Mouse (Mus musculus): ENCODE results near the gene 9930111J21Rik2.
"Not testable (repeated sequence)": the region's sequence is repeated elsewhere in the genome, so short reads cannot be mapped to it uniquely, and the experiment has no call there.

The 9930111J21Rik2 gene

DNA sequence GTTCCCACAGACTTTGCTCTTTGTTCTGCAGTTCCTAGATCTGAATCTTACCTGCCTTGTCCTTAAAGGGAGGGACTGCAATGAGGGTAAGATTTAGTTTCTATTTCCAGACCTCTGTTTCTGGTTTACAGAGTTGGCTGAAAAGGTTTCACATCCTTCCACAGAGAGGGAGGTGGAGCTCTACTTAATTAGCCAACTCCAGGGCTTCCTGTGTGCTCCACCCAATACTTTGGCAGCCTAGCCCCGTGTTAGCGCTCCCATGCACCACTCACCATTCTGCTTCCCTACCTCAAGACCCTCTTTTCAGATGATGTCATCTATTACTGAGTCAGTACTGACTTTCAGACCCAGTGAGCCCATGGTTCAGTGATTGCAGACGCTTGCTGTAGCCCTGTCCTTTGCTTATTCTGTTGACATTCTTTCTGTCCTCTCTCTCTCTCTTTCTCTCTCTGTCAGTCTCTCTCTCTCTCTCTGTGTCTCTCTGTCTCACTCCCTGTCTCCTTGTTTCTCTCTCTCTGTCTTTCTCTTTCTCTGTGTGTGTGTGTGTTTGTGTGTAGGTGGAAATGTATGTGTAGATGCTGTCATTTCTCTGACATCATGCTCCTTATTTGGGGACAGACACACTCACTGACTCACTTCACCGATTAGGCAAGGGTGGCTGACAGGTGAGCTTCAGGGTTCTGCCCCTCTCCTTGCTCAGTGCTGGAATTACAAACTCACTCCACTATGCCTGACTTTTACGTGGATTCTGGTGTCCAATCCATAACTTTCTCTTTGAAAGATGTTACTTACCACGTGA, at the start of gene 9930111J21Rik2:
TSS of gene 9930111J21Rik2 (minus strand) at position 150 of the 799 bp plus-strand sequence.
- DNase-seq (ENCODE audit: low spot score) = not testable (repeated sequence)

DNA sequence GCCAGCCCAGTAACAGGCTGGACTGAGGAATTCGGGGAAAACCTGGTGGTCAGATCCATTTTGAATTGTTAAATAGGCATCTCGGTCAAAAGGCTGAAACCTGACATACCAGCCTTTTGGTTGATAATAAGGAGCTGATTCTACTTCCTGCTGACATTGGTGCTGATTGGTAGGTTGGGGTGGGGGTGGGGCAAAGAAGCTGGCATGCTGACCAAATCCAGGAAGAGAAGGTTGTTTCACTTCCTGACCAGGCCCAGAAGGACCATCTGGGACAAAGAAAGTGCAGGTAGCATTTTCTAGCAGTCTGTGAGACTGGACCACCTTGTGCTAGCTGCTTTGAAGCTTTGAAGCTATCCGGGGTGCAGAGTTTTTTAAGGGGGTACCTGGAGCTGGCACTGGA, 49.4 kb upstream of the 9930111J21Rik2 start:
- no peak for DNase-seq (ENCODE audit: low spot score)

DNA sequence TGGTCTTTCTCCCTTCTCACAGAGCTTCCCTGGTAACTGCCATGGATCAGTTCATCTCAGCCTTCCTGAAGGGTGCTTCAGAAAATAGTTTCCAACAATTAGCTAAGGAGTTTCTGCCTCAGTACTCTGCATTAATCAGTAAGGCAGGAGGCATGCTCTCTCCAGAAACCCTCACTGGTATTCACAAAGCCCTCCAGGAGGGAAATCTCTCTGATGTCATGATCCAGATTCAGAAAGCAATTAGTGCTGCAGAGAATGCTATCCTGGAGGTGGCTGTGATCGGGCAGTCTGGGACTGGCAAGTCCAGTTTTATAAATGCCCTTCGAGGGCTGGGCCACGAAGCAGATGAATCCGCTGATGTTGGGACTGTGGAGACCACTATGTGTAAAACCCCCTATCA, 44.3 kb upstream of the 9930111J21Rik2 start:
- DNase-seq (ENCODE audit: low spot score) = no peak

DNA sequence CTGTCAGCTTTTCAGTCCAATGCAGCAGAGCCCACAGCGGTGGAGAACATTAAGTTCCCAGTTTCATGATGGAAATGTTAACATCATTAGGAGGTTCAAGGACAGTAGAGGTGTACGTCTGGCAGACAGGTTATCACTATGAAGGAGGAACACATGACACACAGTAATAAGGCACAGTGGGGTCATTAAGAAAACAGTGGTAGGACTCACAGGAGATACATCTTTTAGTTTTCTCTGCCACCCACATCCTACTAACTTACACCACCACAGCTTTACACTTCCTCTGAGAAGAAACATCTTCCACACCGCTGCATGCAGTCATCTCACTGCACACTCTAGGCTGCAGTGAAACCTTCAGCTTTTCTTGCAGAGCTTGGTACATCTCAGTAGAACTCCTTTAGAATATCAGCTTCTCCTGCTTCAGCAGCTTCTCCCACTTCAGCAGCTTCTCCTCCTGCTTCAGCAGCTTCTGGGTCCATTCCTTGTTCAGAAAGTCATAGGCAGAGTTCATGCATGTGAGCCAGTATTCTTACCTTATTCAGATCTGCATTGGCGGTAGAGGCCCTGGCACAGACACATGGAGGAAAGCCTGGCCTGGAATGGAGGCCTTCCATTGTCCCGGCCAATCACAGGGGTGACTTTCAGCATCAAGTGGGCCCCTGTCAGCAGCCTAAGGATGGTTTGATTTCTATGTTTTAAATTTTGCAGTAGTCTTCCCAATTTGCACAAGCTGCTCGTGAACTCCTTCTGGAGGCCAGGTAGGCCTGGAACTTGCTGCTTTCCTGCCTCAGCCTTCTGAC, 43.0 kb upstream of the 9930111J21Rik2 start:
- no peak for DNase-seq (ENCODE audit: low spot score)

DNA sequence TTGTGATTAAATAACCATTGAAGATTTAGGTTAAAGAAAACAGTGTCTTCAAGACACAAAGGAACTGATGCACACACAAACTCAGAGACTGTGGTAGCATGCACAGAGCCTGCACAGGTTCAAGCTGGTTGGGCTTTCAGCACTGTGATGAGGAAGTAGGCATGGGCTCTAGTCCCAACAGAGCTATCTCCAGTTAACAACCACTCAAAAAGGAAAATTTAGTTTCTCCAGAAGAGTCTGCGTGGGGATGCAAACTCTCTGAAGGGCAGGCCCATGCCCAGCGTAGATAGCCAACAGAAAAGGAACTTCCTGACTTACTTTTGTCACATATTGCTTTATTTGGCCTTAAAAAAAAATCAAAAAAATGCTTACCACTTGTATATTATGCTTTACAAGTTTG, 41.7 kb upstream of the 9930111J21Rik2 start:
- DNase-seq (ENCODE audit: low spot score) = no peak

DNA sequence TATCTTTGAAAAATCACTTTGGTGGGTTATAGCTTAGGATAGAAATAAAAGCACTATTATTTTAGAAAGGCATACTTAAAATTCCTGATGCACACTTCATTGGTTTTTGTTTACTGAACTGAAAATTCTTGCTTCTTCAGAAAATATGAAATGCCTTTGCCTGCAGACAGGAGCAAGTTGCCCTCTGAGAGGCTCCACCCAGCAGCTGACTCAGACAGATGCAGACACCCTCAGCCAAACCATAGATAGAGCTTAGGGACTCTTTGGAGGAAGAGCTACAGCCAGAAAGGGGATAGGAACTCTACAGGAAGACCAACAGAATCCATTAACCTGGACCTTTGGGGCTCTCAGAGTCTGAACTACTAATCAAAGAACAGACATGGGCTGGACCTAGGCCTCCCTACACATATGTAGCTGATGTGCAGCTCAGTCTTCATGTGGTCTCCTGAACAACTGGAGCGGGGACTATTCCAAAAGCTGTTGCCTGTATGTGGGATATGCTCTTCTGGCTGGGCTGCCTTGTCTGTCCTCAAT, 41.1 kb upstream of the 9930111J21Rik2 start:
- no peak for DNase-seq (ENCODE audit: low spot score)

DNA sequence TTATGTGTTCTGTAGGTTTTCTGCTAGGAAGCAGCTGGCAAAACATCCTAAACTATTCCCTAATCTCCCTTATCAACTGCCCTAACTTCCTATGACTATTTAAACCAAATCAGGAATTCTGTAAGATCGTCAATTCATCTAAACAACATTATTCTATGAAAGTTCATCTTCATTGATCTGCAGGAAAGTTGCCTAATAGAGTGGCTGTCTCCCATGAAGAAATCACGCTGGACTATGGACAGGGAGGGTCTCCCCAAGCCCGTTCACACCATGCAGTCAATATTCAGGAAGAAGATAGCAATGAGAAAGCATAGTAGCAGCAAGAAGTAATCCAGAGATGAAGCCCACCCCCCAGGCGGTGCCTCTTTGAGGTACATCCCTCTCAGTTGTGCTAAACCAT, 40.1 kb upstream of the 9930111J21Rik2 start:
- no peak for DNase-seq (ENCODE audit: low spot score)

DNA sequence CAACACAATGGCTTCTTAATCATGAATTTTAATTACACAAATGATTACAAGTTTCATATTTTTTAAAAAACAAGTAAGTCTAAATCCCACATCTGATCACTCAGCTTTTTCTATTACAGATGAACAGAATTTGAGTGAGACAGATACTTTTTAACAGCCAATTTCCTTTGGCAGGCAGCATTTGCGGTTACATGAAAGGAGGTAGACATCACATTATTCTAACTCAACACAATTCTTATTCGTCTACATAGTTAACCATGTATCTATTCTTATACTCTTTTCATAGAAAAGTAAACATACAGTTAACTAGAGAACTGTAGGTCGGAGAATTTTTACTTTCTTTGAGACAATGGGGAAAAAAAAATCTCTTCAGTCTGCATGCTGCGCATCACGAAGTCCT, 39.5 kb upstream of the 9930111J21Rik2 start:
- no peak for DNase-seq (ENCODE audit: low spot score)

DNA sequence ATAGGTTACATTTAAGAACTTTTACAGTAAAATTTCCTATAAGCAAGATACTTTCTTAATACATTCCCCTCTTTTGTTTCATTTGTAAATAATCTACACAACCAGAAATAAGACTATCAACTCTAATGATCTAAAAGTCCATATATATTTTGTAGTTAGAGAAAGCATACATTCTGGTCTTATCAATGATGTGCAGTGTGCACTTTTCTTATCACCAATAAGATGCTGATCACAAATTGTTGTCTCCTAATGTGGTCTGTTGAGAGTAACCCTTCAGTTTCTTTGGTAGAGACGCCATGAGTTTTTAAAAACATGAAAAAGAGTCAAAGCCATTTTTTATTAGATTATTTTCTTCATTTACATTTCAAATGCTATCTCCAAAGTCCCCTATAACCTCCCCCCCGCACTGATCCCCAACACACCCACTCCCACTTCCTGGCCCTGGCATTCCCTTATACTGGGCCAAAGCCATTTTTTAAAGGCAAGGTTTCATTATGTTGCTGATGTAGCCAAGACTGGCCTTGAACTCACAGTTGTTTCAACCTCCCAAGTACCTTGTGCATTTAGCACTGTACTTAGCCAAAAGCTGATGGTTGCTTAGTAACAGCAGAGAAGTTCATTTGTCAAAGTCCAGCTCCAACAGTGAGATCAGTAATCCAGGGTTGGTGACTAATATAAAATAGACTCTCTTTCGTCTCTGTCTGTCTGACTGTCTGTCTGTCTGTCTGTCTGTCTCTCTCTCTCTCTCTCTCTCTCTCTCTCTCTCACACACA, 38.9 kb upstream of the 9930111J21Rik2 start:
- DNase-seq (ENCODE audit: low spot score) = no peak

DNA sequence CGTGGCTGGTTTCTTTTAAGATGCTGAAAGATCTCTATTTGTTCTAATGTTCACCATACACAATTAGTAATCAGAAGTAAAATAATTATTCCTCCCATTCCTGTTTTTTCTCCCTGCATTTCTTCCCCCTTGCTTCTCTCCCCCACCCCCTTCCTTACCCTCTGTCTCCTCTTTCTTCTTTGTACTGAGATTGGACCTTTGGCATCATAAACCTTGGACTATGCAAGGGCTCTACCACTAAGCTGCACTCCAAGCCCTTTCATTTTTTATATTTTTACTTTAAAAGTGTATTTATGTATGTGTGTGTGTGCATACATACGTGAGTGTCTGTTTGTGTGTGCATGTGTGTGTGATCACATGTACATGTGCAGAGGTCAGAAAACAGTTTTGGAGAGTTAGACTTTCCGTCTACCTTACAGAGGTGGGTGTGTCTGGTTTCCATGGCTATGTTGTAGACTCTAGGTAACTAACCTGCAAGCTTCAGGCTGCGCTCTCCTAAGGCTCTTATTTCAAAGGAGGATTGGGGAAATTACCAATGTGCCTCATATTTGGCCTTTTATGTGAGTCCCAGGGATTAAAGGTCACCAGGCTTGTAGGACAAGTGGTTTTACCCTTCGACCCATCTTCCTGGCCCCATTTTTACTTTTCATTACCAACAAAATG, 38.1 kb upstream of the 9930111J21Rik2 start:
- DNase-seq (ENCODE audit: low spot score) = no peak

DNA sequence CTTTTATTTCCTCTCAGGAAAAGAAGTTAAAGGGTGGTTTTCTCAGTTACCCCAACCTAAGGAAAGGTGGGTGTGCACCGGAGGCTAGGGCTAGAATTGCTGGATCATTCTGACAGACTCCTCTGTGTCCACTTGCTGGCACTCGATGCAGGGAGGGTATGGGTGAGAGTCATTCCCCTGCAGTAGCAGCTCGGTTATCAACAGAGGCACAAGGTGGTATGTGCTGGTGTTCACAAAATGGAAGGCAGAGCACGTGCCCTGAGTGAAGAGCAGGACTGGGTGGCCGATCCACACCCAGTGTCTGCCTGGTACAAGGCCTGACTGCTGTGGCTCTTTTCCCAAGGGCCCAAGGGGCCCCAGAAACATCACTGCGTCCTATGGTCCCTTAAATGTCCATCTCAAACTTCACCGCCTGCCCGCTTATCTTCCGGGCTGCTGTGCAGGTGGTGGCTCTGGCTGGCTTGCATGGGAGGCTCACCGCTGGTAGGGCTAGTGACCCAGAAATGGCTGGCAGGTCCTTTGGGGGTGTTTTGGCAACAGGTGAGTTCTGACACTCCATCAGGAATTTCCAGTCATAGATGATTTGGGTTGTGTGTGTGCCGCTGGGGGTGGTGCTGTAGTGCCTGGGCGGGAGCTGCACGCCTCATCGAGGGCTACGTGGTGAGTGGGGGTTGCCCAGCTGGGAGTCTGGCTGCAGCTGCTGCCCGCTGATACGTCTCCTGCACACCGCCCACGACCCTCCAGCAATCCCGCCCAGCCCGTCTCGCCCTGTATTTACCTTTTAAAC, 37.0 kb upstream of the 9930111J21Rik2 start:
- DNase-seq (ENCODE audit: low spot score) = peak; percentile 34

DNA sequence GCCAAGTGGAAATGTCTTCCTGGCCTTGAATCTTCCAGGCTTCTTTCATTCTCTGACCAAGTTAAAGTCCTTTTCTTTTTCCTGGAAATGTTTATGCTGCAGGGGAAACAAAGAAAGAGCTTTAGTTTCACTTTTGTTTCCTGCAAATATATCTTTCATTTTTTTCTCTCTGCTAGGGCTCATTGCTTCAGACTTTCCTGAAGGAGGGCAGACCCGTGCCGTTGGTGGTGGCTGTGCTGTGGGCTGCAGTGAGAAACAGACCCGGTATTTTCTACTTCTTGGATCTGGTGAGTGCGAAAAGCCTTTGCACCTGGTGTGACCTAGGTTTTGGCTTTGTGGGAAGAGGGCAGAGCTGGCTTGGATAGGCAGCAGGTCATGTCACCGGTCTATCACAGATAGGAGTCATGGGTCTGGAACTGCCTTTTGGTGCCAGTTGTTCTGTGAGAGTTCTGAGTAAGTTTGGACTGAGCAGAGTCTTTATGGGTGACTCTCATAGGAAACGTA, 35.9 kb upstream of the 9930111J21Rik2 start:
- no peak for DNase-seq (ENCODE audit: low spot score)

DNA sequence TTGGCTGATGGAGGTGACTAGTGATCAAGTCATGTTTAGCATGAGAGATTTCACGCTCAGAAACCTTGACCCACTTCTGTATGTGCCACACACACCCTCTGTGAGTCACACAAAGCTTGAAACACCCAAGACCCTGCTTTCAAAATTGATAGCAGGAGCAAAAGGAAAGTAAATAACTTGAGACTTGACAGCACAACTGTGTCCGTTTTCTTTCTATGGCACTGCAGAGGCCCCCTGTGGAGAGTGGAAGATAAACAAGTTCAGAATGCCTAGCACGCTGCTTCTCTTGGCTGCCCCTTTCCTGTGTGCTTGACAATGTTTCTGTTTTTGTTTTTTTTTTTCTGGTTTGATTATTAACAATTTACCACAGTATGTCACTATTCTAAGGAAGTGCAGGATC, 33.8 kb upstream of the 9930111J21Rik2 start:
- DNase-seq (ENCODE audit: low spot score) = no peak

DNA sequence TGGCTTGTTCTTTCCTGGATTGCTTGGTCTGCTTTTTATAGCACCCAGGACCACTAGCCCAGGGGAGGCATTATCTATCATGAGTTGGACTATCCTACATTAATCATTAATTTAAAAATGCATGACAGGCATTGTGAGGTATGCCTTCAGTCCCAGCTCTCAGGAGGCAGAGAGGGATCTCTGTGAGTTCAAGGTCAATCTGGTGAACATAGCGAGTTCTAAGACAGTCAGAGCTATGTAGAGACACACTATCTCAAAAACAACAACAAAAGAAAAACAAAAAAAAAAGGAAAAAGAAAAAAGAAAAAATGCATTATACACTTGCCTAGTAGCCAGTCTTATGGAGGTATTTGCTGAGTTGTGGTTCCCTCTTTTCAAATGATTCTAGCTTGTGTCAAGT, 33.3 kb upstream of the 9930111J21Rik2 start:
- no peak for DNase-seq (ENCODE audit: low spot score)

DNA sequence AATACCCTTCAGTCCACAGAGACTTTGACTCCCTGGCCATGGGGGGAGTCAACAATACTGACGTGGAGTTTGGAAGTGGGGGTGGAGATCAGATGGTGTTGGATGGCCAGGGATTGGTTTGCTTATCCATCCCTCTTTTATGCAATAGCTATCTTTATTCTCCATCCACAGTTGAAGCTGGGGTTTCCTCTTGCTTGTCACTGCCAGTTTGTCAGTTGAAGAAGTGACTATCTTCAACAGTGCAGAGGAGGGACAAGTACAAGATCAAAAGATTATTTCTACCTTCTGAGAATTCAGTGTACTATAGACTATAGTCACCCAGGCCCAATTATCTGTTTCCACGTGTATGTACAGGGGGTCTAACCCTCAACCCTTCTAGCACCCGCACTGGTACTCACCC, 32.8 kb upstream of the 9930111J21Rik2 start:
- no peak for DNase-seq (ENCODE audit: low spot score)

DNA sequence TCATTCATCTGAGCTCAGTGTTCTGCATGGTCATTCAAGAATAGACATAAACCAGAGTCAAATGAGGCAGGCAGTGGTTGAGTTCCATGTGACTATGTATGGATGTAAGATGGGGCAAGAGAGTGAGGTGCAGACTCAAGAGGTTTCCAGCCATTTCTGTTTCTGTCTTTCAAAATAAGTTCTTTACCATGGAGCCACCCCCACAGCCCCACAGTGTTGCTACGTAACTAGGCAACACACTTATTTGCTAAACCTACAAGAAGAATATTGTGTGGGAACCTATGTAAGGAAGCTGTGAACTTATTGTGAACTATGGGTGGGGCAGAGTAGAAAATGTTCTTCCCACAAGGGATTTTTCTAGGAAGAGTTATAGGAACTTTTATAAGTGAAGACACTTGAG, 32.1 kb upstream of the 9930111J21Rik2 start:
- DNase-seq (ENCODE audit: low spot score) = no peak

DNA sequence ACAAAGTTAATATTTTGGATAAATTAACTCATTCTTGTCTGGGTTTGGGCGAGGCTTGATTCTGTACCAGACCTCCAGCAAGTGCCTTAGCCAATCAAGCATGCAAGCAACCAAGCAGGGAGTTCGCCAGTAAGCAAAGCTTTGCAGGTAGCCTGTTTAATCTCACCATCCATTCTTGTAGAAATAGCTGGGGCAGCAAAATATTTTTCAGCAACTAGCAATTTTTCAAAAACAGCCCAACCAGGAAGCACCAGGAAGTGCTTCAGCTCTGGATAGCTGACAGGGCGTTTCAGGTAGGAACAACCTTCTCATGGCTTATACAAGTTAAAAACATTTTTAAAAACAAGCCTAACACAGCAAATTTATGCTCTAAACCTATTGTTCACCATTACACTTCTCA, 30.8 kb upstream of the 9930111J21Rik2 start:
- DNase-seq (ENCODE audit: low spot score) = no peak

DNA sequence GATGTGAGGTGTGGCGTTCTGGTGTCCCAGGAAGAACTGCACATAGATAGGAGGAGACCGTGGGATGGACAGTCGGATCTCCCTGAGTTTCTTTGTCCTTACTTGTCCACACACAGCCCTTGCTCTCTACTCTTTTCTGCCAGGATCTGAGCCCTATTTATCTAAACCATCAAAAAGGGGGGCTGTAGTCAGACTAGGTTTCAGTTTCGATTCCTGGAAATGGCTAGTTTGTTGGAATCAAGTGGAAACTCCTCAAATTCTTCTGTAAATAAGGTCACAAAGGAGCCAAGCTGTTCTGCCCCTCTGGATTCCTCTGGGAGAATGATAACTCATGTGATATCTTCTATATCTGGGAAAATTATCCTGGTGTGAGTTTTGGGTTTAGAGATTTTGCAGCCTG, 30.3 kb upstream of the 9930111J21Rik2 start:
- no peak for DNase-seq (ENCODE audit: low spot score)

DNA sequence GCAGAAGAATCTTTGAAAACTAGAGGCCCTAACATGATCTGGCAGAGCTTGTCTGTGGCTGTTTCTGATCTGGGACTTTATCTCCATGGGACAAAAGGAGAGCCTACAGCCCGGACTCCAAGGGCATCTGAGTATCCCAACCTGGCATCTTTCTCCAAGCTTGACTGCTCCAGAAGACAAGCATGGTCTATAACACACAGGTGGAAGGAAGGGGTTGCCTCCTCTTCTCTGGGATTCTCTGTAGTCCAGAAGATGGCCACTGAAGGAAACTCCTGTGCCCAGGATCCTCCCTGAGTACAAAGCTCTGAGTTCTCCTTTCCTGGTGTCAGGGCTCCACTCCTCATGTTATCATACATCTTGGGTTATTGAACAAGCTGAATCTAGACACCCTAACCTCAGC, 29.6 kb upstream of the 9930111J21Rik2 start:
- DNase-seq (ENCODE audit: low spot score) = no peak

DNA sequence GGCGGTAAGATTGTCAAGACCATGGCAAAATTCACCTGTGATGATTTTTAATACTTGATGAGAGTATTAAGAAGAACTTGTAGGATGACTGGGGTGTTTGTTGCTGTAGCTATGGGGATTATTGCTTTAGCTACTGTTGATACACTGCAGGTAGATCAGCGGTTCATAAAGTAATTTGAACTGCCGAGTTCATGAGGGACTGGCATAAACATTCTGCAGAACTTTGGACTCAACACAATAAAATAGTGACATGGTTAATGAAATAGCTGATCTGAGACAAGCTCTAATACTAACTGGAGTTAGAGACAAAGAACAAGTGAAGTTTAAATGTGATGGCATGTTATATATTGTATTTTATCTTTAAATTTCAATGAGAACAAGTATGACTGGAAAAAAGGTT, 27.7 kb upstream of the 9930111J21Rik2 start:
- DNase-seq (ENCODE audit: low spot score) = no peak

DNA sequence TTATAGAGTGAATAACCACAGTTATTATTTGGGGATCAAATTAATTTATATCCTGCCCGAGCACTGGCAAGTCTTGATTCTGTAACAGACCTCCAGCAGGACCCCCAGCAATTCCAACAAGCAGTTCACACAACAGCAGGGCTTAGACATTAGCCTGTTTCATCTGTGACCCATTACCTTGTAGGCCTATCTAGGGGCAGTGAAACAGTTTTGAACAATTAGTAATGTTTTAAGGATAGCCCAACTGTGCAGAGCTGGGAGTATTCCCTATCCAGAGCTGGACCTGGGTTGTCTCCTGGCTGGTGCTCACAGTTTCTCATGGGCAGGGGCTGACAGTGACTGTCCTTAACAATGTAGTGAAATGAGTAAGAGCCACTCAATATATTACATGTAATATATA, 26.0 kb upstream of the 9930111J21Rik2 start:
- DNase-seq (ENCODE audit: low spot score) = no peak

Measured in ovary, adult 18-20 months (tissue).